Mouse (Mus musculus): ENCODE results near the gene Engase.
A peak's percentile ranks its signal among the peaks of the same experiment; 100 is the strongest.

GRCm38 (mm10) chr11:118473842-118474500, 2.7 kb upstream of the Engase start:
- TF ChIP-seq ZNF384 (IDR thresholded peaks at IDR 0.05; ENCODE audit: low read depth, low read length) (no peak), HCFC1 (IDR thresholded peaks at IDR 0.05; ENCODE audit: borderline replicate concordance, insufficient read depth, low read length) (no peak), MAFK (IDR thresholded peaks at IDR 0.05; ENCODE audit: insufficient read depth, low read depth, low read length) (peak; percentile 66)

Measured in ES-E14 (cell line).